Mouse (Mus musculus) stomach, embryonic 15.5 days (tissue): ENCODE results near the gene Dcst2. TPM values are rescaled to one million over a fixed set of nuclear protein-coding genes. Genes with fewer than 3 reads are reported as not detected.
A peak's percentile ranks its signal among the peaks of the same experiment; 100 is the strongest.

Experiments used
- ATAC-seq: fragments of 200-750 bp; cut with Nextera tagmentation; 2 replicates; pipeline ENCODE4 v1.8.0; 2017; ENCODE audit warnings: low read depth, moderate number of reproducible peaks, moderate TSS enrichment; ENCODE audit not compliant: insufficient read depth, low FRiP score
- H3K27ac ChIP-seq: fragments of 300-500 bp; sonication (generic); 2 replicates; pipeline ENCODE4 v1.5.1; 2015; ENCODE audit warnings: mild to moderate bottlenecking, inconsistent platforms
- H3K27me3 ChIP-seq: fragments of 300-500 bp; sonication (generic); replicated peaks from 2 replicates; pipeline ENCODE4 v1.6.1; 2015; ENCODE audit warnings: inconsistent platforms
- H3K36me3 ChIP-seq: fragments of 300-500 bp; sonication (generic); 2 replicates; pipeline ENCODE4 v1.6.1; 2015; ENCODE audit warnings: inconsistent platforms
- H3K4me1 ChIP-seq: fragments of 300-500 bp; sonication (generic); 2 replicates; pipeline ENCODE4 v1.6.1; 2015; ENCODE audit warnings: inconsistent platforms
- H3K4me2 ChIP-seq: fragments of 300-500 bp; sonication (generic); 2 replicates; pipeline ENCODE4 v1.6.1; 2015; ENCODE audit warnings: mild to moderate bottlenecking, inconsistent platforms
- H3K4me3 ChIP-seq: fragments of 300-500 bp; sonication (generic); replicated peaks from 2 replicates; pipeline ENCODE4 v1.5.1; 2015; ENCODE audit warnings: inconsistent platforms
- H3K9ac ChIP-seq: fragments of 300-500 bp; sonication (generic); 2 replicates; pipeline ENCODE4 v1.6.1; 2015; ENCODE audit warnings: inconsistent platforms
- H3K9me3 ChIP-seq: fragments of 300-500 bp; sonication (generic); 2 replicates; pipeline ENCODE4 v1.6.1; 2016; ENCODE audit warnings: inconsistent platforms
- WGBS: fragments of 180-500 bp; shearing (Covaris S2); methylation state at CpG from one replicate; pipeline ENCODE4 v1.1.7; 2015; 5-methylcytosine and 5-hydroxymethylcytosine counted together
- polyA plus RNA-seq: library from polyadenylated mRNA; unstranded; fragments of >200 nt; fragmentation: Nextera tagmentation; extraction: Ambion mirVana; gene quantifications from 2 replicates; pipeline ENCODE4 v1.2.1, GENCODE M21; 2015

The Dcst2 gene
- polyA plus RNA-seq, 1 experiment from 2014 or later = 0.30 TPM

- Histone ChIP-seq H3K27me3 (peaks cover 35% of the 10 kb centered on the region), H3K4me1 (peaks cover 56% of the 10 kb centered on the region), H3K9me3 (no peaks in the 10 kb centered on the region), H3K4me2 (peak overlapping the region; percentile 98), H3K4me3 (peak overlapping the region; percentile 59), H3K9ac (peak overlapping the region; percentile 35; the same call in 1 of the 2 replicates), H3K27ac (no peak overlapping the region), H3K36me3 (no peaks in the 10 kb centered on the region)
- ATAC-seq = no peak
- WGBS = under 1% methylated on average over 29 of the region's 41 CpGs
Measured at GRCm38 (mm10) chr3:89320581-89321182, 41.1 kb upstream of the Dcst2 start.

GRCm38 (mm10) chr3:89321183-89322130, 40.3 kb upstream of the Dcst2 start:
- Histone ChIP-seq H3K4me2 (peak overlapping the region; percentile 98), H3K9me3 (no peaks in the 10 kb centered on the region), H3K36me3 (no peaks in the 10 kb centered on the region), H3K27ac (no peak overlapping the region), H3K9ac (0 out of 2 replicates have a peak overlapping the region, but pooled peaks have one; percentile 35), H3K27me3 (peaks cover 35% of the 10 kb centered on the region), H3K4me3 (peak overlapping the region; percentile 59), H3K4me1 (peaks cover 48% of the 10 kb centered on the region)
- ATAC-seq = no peak; the same call in 1 of the 2 replicates
- WGBS = 1% methylated on average over 64 of the region's 66 CpGs

GRCm38 (mm10) chr3:89322131-89322500, 39.7 kb upstream of the Dcst2 start:
- H3K4me2 ChIP-seq = peak overlapping the region; percentile 98
- no peak for ATAC-seq
- peak overlapping the region; percentile 17; the same call in 1 of the 2 replicates for H3K9ac ChIP-seq
- H3K27me3 ChIP-seq = peaks cover 35% of the 10 kb centered on the region
- no peak overlapping the region for H3K27ac ChIP-seq
- H3K4me3 ChIP-seq = peak overlapping the region; percentile 59
- H3K36me3 ChIP-seq = no peaks in the 10 kb centered on the region
- no peaks in the 10 kb centered on the region for H3K9me3 ChIP-seq
- H3K4me1 ChIP-seq = peaks cover 43% of the 10 kb centered on the region
- 2% methylated on average over 14 of the region's 14 CpGs for whole genome bisulfite sequencing

GRCm38 (mm10) chr3:89322514-89323165, 39.1 kb upstream of the Dcst2 start, which contains the start of gene Efna3:
TSS of gene Efna3 (minus strand) at chr3:89322965.
- peak within 1 kb of the TSS; percentile 17; the same call in 1 of the 2 replicates for H3K9ac ChIP-seq
- H3K4me2 ChIP-seq = peak within 1 kb of the TSS; percentile 98
- peaks cover 39% of the 10 kb centered on the region for H3K4me1 ChIP-seq
- H3K27me3 ChIP-seq = peaks cover 35% of the 10 kb centered on the region
- no peak within 1 kb of the TSS for H3K27ac ChIP-seq
- ATAC-seq = peak; percentile 45; the same call in 1 of the 2 replicates
- H3K4me3 ChIP-seq = peak within 1 kb of the TSS; percentile 59
- H3K36me3 ChIP-seq = no peaks in the 10 kb centered on the region
- no peaks in the 10 kb centered on the region for H3K9me3 ChIP-seq
- WGBS = under 1% methylated on average over 49 of the region's 53 CpGs

- H3K36me3 ChIP-seq = no peaks in the 10 kb centered on the region
- H3K9me3 ChIP-seq = no peaks in the 10 kb centered on the region
- no peak overlapping the region for H3K27ac ChIP-seq
- no peak for ATAC-seq
- H3K27me3 ChIP-seq = peaks cover 8% of the 10 kb centered on the region; the same call in 1 of the 2 replicates
- no peak overlapping the region for H3K4me3 ChIP-seq
- 90% methylated on average over 8 of the region's 8 CpGs for WGBS
- peaks cover 26% of the 10 kb centered on the region for H3K4me1 ChIP-seq
- no peak overlapping the region for H3K9ac ChIP-seq
- H3K4me2 ChIP-seq = no peak overlapping the region
Measured at GRCm38 (mm10) chr3:89325882-89326281, 35.9 kb upstream of the Dcst2 start.

- Histone ChIP-seq H3K4me1 (peaks cover 24% of the 10 kb centered on the region), H3K4me3 (no peak overlapping the region), H3K9me3 (no peaks in the 10 kb centered on the region), H3K4me2 (no peak overlapping the region), H3K27me3 (no peaks in the 10 kb centered on the region), H3K27ac (no peak overlapping the region), H3K36me3 (no peaks in the 10 kb centered on the region), H3K9ac (no peak overlapping the region)
- ATAC-seq = no peak
- 26% methylated on average over 9 of the region's 9 CpGs for WGBS
Measured at GRCm38 (mm10) chr3:89327371-89327870, 34.4 kb upstream of the Dcst2 start.

- 14% methylated on average over 4 of the region's 4 CpGs for WGBS
Measured at GRCm38 (mm10) chr3:89328623-89329022, 33.2 kb upstream of the Dcst2 start.

GRCm38 (mm10) chr3:89330346-89330745, 31.4 kb upstream of the Dcst2 start:
- Histone ChIP-seq H3K4me2 (no peak overlapping the region), H3K36me3 (peaks cover 16% of the 10 kb centered on the region; the same call in 1 of the 2 replicates), H3K9ac (no peak overlapping the region), H3K4me1 (peaks cover 27% of the 10 kb centered on the region), H3K27me3 (no peaks in the 10 kb centered on the region), H3K27ac (no peak overlapping the region), H3K4me3 (no peak overlapping the region), H3K9me3 (no peaks in the 10 kb centered on the region)
- no peak for ATAC-seq
- 59% methylated on average over 3 of the region's 3 CpGs for WGBS

More at GRCm38 (mm10) chr3:89328623-89329022, 33.2 kb upstream of the Dcst2 start:
- no peak for ATAC-seq
- Histone ChIP-seq H3K4me1 (peaks cover 27% of the 10 kb centered on the region), H3K27ac (no peak overlapping the region), H3K4me2 (no peak overlapping the region), H3K4me3 (no peak overlapping the region), H3K9ac (no peak overlapping the region), H3K36me3 (peaks cover 4% of the 10 kb centered on the region; the same call in 1 of the 2 replicates), H3K9me3 (no peaks in the 10 kb centered on the region), H3K27me3 (no peaks in the 10 kb centered on the region)

GRCm38 (mm10) chr3:89330948-89331347, 30.8 kb upstream of the Dcst2 start:
- no peaks in the 10 kb centered on the region for H3K9me3 ChIP-seq
- peaks cover 31% of the 10 kb centered on the region for H3K4me1 ChIP-seq
- H3K4me2 ChIP-seq = no peak overlapping the region
- no peaks in the 10 kb centered on the region for H3K27me3 ChIP-seq
- H3K27ac ChIP-seq = no peak overlapping the region; the same call in 1 of the 2 replicates
- H3K36me3 ChIP-seq = peaks cover 16% of the 10 kb centered on the region; the same call in 1 of the 2 replicates
- ATAC-seq = no peak
- H3K4me3 ChIP-seq = no peak overlapping the region
- H3K9ac ChIP-seq = no peak overlapping the region
- WGBS = 28% methylated on average over 10 of the region's 10 CpGs

- peak overlapping the region; percentile 28; the same call in 1 of the 2 replicates for H3K27ac ChIP-seq
- H3K4me2 ChIP-seq = no peak overlapping the region
- H3K36me3 ChIP-seq = peaks cover 16% of the 10 kb centered on the region; the same call in 1 of the 2 replicates
- 63% methylated on average over 13 of the region's 13 CpGs for WGBS
- no peaks in the 10 kb centered on the region for H3K27me3 ChIP-seq
- no peak overlapping the region for H3K4me3 ChIP-seq
- H3K9me3 ChIP-seq = no peaks in the 10 kb centered on the region
- no peak overlapping the region for H3K9ac ChIP-seq
- H3K4me1 ChIP-seq = peaks cover 37% of the 10 kb centered on the region
- ATAC-seq = 0 out of 2 replicates have a peak, but pooled peaks have one; percentile 6
Measured at GRCm38 (mm10) chr3:89331561-89331960, 30.2 kb upstream of the Dcst2 start.

- Histone ChIP-seq H3K36me3 (peaks cover 16% of the 10 kb centered on the region; the same call in 1 of the 2 replicates), H3K9ac (no peak overlapping the region), H3K4me1 (peaks cover 41% of the 10 kb centered on the region), H3K4me3 (no peak overlapping the region), H3K4me2 (no peak overlapping the region), H3K9me3 (no peaks in the 10 kb centered on the region), H3K27me3 (no peaks in the 10 kb centered on the region), H3K27ac (no peak overlapping the region)
- WGBS = 54% methylated on average over 10 of the region's 10 CpGs
- no peak for ATAC-seq
Measured at GRCm38 (mm10) chr3:89332013-89332412, 29.8 kb upstream of the Dcst2 start.
